Mouse (Mus musculus): Measurements from ENCODE around the gene Trmt13.

The Trmt13 gene

GRCm38 (mm10) chr3:116634853-116635252 lies 20.5 kb upstream of the Trmt13 start:
- no peak for ATAC-seq (ENCODE audit: insufficient number of reproducible peaks, low FRiP score, low TSS enrichment)

- ATAC-seq (ENCODE audit: insufficient number of reproducible peaks, low FRiP score, low TSS enrichment): no peak
These were observed 19.7 kb upstream of the Trmt13 start for GRCm38 (mm10) chr3:116634091-116634490.

- no peak for ATAC-seq (ENCODE audit: insufficient number of reproducible peaks, low FRiP score, low TSS enrichment)
These were observed 18.6 kb upstream of the Trmt13 start for GRCm38 (mm10) chr3:116632971-116633370.

- no peak for ATAC-seq (ENCODE audit: insufficient number of reproducible peaks, low FRiP score, low TSS enrichment)
These were observed 17.1 kb upstream of the Trmt13 start for GRCm38 (mm10) chr3:116631459-116631858.

GRCm38 (mm10) chr3:116622641-116623040 lies 8.3 kb upstream of the Trmt13 start:
- ATAC-seq (ENCODE audit: insufficient number of reproducible peaks, low FRiP score, low TSS enrichment): no peak

GRCm38 (mm10) chr3:116620636-116621370 lies 6.4 kb upstream of the Trmt13 start:
- no peak for ATAC-seq (ENCODE audit: insufficient number of reproducible peaks, low FRiP score, low TSS enrichment)

- ATAC-seq (ENCODE audit: insufficient number of reproducible peaks, low FRiP score, low TSS enrichment): no peak
These were observed 4.5 kb upstream of the Trmt13 start for GRCm38 (mm10) chr3:116618855-116619254.

GRCm38 (mm10) chr3:116615318-116616068 lies 1.1 kb upstream of the Trmt13 start:
- ATAC-seq (ENCODE audit: insufficient number of reproducible peaks, low FRiP score, low TSS enrichment): no peak

- no peak for ATAC-seq (ENCODE audit: insufficient number of reproducible peaks, low FRiP score, low TSS enrichment)
These were observed 9.8 kb downstream of the Trmt13 start for GRCm38 (mm10) chr3:116604570-116604969.

- ATAC-seq (ENCODE audit: insufficient number of reproducible peaks, low FRiP score, low TSS enrichment): no peak
These were observed 12.6 kb downstream of the Trmt13 start for GRCm38 (mm10) chr3:116601781-116602180.

GRCm38 (mm10) chr3:116601005-116601404 lies 13.4 kb downstream of the Trmt13 start:
- ATAC-seq (ENCODE audit: insufficient number of reproducible peaks, low FRiP score, low TSS enrichment): no peak

GRCm38 (mm10) chr3:116599705-116600104 lies 14.7 kb downstream of the Trmt13 start:
- ATAC-seq (ENCODE audit: insufficient number of reproducible peaks, low FRiP score, low TSS enrichment): no peak

GRCm38 (mm10) chr3:116595603-116595991 lies 18.8 kb downstream of the Trmt13 start:
- no peak for ATAC-seq (ENCODE audit: insufficient number of reproducible peaks, low FRiP score, low TSS enrichment)

- peak; percentile 94 for ATAC-seq (ENCODE audit: insufficient number of reproducible peaks, low FRiP score, low TSS enrichment)
These were observed 19.4 kb downstream of the Trmt13 start, which contains the start of gene Sass6 for GRCm38 (mm10) chr3:116594728-116595602. Sass6 (plus strand) TSS chr3:116594982.

GRCm38 (mm10) chr3:116594076-116594727 lies 20.2 kb downstream of the Trmt13 start:
- peak; percentile 59 for ATAC-seq (ENCODE audit: insufficient number of reproducible peaks, low FRiP score, low TSS enrichment)

- ATAC-seq (ENCODE audit: insufficient number of reproducible peaks, low FRiP score, low TSS enrichment): no peak
These were observed 32.2 kb downstream of the Trmt13 start for GRCm38 (mm10) chr3:116582201-116582600.

GRCm38 (mm10) chr3:116577286-116577685 lies 37.1 kb downstream of the Trmt13 start:
- ATAC-seq (ENCODE audit: insufficient number of reproducible peaks, low FRiP score, low TSS enrichment): no peak

- no peak for ATAC-seq (ENCODE audit: insufficient number of reproducible peaks, low FRiP score, low TSS enrichment)
These were observed 43.8 kb downstream of the Trmt13 start for GRCm38 (mm10) chr3:116570628-116571027.

GRCm38 (mm10) chr3:116563095-116563492 lies 51.3 kb downstream of the Trmt13 start:
- ATAC-seq (ENCODE audit: insufficient number of reproducible peaks, low FRiP score, low TSS enrichment): no peak

- no peak for ATAC-seq (ENCODE audit: insufficient number of reproducible peaks, low FRiP score, low TSS enrichment)
These were observed 51.8 kb downstream of the Trmt13 start, which contains the start of gene Lrrc39 for GRCm38 (mm10) chr3:116562408-116563094. Lrrc39 (plus strand) TSS chr3:116562973.

Measured in cerebellum, adult (tissue).